Mouse (Mus musculus): Measurements from ENCODE around the gene Tmx2. TPM values are rescaled to one million over a fixed set of nuclear protein-coding genes. Genes with fewer than 3 reads are reported as not detected.

Gene Tmx2
- polyA plus RNA-seq, 1 experiment, result 90.0 TPM

DNA sequence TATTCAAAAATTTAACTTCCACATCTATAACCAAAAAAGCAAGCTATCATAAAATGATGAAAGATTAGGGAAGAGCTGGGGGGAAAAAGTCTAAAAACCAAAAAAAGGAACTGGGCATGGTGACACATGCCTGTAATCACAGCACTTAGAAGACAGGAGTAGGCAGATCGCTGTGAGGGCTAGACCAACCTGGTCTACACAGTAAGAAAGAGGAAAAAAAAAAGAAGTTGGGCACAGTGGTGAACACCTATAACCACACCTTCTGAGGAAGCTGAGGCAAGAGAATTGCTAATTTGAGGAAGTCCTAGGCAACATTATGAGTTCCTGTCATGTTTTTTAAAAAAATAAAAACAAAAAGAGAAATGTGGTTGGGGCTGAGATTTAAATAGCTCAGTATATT is 23.1 kb downstream of the Tmx2 start:
- Histone ChIP-seq H3K4me3 (ENCODE audit: insufficient read depth, poor library complexity, severe bottlenecking) (no peak overlapping the region), H3ac (ENCODE audit: control insufficient read depth, insufficient read length, low read depth) (no peak overlapping the region), H3K36me3 (ENCODE audit: control insufficient read depth, insufficient read depth) (no peaks in the 10 kb centered on the region), H3K79me3 (ENCODE audit: low read depth) (no peaks in the 10 kb centered on the region), H3K79me2 (ENCODE audit: control insufficient read depth, insufficient read depth) (peaks cover 4% of the 10 kb centered on the region), H3K27me3 (ENCODE audit: control insufficient read depth, insufficient read depth, insufficient read length) (no peaks in the 10 kb centered on the region)
- TF ChIP-seq CTCF (IDR thresholded peaks at IDR 0.05; ENCODE audit: control insufficient read depth, insufficient read depth, insufficient read length) (no peak), MYOG (IDR thresholded peaks at IDR 0.05; ENCODE audit: control insufficient read depth, extremely low read depth, insufficient read length) (no peak), MAX (IDR thresholded peaks at IDR 0.05) (no peak), USF1 (IDR thresholded peaks at IDR 0.05; ENCODE audit: low read depth) (no peak), FOSL1 (IDR thresholded peaks at IDR 0.05; ENCODE audit: insufficient read depth, low read length, poor library complexity, severe bottlenecking) (no peak), CEBPB (IDR thresholded peaks at IDR 0.05; ENCODE audit: low read depth) (no peak), MYOD1 (IDR thresholded peaks at IDR 0.05; ENCODE audit: control insufficient read depth, insufficient read length, low read depth) (no peak)

DNA sequence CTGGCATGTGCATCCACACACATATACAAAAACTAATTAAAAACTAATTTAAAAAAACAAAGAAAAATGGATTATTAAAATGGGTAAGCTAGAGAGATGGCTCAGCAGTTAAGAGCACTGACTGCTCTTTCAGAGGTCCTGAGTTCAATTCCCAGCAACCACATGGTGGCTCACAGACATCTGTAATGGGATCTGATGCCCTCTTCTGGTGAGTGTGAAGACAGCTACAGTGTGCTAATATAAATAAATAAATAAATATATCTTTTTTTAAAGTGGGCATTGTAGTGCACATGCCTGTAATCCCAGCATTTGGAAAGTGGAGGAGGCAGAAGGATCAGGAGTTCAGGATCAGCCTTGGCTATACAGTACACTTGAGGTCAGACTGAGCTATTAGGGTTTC is 25.6 kb downstream of the Tmx2 start:
- Histone ChIP-seq H3K79me3 (ENCODE audit: low read depth) (peaks cover 20% of the 10 kb centered on the region), H3ac (ENCODE audit: control insufficient read depth, insufficient read length, low read depth) (no peak overlapping the region), H3K36me3 (ENCODE audit: control insufficient read depth, insufficient read depth) (no peaks in the 10 kb centered on the region), H3K4me3 (ENCODE audit: insufficient read depth, poor library complexity, severe bottlenecking) (no peak overlapping the region), H3K27me3 (ENCODE audit: control insufficient read depth, insufficient read depth, insufficient read length) (no peaks in the 10 kb centered on the region), H3K79me2 (ENCODE audit: control insufficient read depth, insufficient read depth) (peaks cover 26% of the 10 kb centered on the region)
- TF ChIP-seq CEBPB (IDR thresholded peaks at IDR 0.05; ENCODE audit: low read depth) (no peak), FOSL1 (IDR thresholded peaks at IDR 0.05; ENCODE audit: insufficient read depth, low read length, poor library complexity, severe bottlenecking) (no peak), MYOG (IDR thresholded peaks at IDR 0.05; ENCODE audit: control insufficient read depth, extremely low read depth, insufficient read length) (no peak), CTCF (IDR thresholded peaks at IDR 0.05; ENCODE audit: control insufficient read depth, insufficient read depth, insufficient read length) (no peak), USF1 (IDR thresholded peaks at IDR 0.05; ENCODE audit: low read depth) (no peak), MAX (IDR thresholded peaks at IDR 0.05) (no peak), MYOD1 (IDR thresholded peaks at IDR 0.05; ENCODE audit: control insufficient read depth, insufficient read length, low read depth) (no peak)

DNA sequence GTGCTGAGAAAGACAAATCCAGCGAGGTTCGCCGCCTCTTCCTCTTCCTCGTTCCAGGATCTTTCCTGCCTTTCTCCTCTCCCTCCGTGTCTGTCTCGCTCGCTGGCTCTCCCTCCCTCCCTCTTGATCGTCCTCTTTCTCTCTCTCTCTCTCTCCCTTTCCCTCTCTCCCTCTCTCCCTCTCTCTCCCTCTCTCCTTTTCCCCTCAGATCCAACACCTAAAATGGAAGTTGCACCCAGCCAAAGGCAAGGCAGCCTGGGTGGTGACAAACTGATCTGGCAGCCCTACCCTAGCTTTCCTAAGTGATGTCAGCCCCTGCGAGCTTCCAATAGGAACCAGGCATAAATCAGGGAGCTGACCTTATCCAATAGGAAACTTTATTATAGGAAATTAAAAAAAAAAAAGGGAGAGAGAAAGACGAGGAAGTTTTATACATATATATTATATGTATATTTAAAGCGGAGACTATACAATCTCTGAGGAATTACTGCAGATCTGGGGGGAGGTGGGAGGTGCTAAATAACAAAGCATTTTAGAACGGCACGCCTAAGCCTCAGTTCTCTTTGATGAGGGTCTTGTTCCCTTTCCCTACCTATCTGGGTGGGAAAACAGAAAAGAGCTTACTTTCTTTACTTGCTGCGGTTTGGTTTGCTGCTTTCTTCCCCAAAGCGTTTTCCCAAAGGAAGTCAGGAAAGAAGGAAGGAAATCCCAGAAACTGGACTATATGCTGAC is 28.3 kb downstream of the Tmx2 start, which contains the start of gene Ctnnd1:
Gene Ctnnd1, minus strand, starts transcription at position 302 of the 732 bp plus-strand sequence.
- Histone ChIP-seq H3K79me2 (ENCODE audit: control insufficient read depth, insufficient read depth) (peaks cover 53% of the 10 kb centered on the region), H3K4me3 (ENCODE audit: insufficient read depth, poor library complexity, severe bottlenecking) (peak within 1 kb of the TSS; percentile 84), H3K36me3 (ENCODE audit: control insufficient read depth, insufficient read depth) (peaks cover 12% of the 10 kb centered on the region), H3ac (ENCODE audit: control insufficient read depth, insufficient read length, low read depth) (peak within 1 kb of the TSS; percentile 80), H3K27me3 (ENCODE audit: control insufficient read depth, insufficient read depth, insufficient read length) (no peaks in the 10 kb centered on the region), H3K79me3 (ENCODE audit: low read depth) (peaks cover 47% of the 10 kb centered on the region)
- TF ChIP-seq MAX (IDR thresholded peaks at IDR 0.05) (no peak), USF1 (IDR thresholded peaks at IDR 0.05; ENCODE audit: low read depth) (no peak), MYOD1 (IDR thresholded peaks at IDR 0.05; ENCODE audit: control insufficient read depth, insufficient read length, low read depth) (no peak), CTCF (IDR thresholded peaks at IDR 0.05; ENCODE audit: control insufficient read depth, insufficient read depth, insufficient read length) (no peak), FOSL1 (IDR thresholded peaks at IDR 0.05; ENCODE audit: insufficient read depth, low read length, poor library complexity, severe bottlenecking) (no peak), CEBPB (IDR thresholded peaks at IDR 0.05; ENCODE audit: low read depth) (no peak), MYOG (IDR thresholded peaks at IDR 0.05; ENCODE audit: control insufficient read depth, extremely low read depth, insufficient read length) (no peak)

DNA sequence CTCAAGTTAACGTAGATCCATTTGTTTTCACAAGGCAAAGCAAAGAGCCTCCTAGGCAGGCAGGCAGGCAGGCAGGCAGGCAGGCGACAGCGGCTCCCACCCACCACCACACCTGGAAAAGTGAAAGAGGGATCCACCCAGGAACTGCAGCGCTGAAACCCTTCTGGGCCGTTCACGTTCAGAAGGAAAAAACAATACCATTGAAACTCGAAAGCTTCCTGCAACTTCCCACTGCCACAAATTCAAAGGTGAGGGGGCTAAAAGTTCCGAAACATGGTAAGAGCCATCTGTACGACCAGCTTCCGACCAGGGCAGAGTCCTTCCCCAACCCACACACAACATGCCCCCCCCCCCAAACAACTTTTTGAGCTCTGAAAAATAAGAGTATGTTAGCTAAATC is 29.3 kb downstream of the Tmx2 start:
- Histone ChIP-seq H3K27me3 (ENCODE audit: control insufficient read depth, insufficient read depth, insufficient read length) (no peaks in the 10 kb centered on the region), H3K36me3 (ENCODE audit: control insufficient read depth, insufficient read depth) (peaks cover 16% of the 10 kb centered on the region), H3ac (ENCODE audit: control insufficient read depth, insufficient read length, low read depth) (peak overlapping the region; percentile 73), H3K4me3 (ENCODE audit: insufficient read depth, poor library complexity, severe bottlenecking) (peak overlapping the region; percentile 84), H3K79me3 (ENCODE audit: low read depth) (peaks cover 56% of the 10 kb centered on the region), H3K79me2 (ENCODE audit: control insufficient read depth, insufficient read depth) (peaks cover 63% of the 10 kb centered on the region)
- TF ChIP-seq USF1 (IDR thresholded peaks at IDR 0.05; ENCODE audit: low read depth), result no peak
- TF ChIP-seq MAX (IDR thresholded peaks at IDR 0.05), result no peak
- TF ChIP-seq CEBPB (IDR thresholded peaks at IDR 0.05; ENCODE audit: low read depth), result no peak
- TF ChIP-seq FOSL1 (IDR thresholded peaks at IDR 0.05; ENCODE audit: insufficient read depth, low read length, poor library complexity, severe bottlenecking), result no peak
- no peak for TF ChIP-seq MYOG (IDR thresholded peaks at IDR 0.05; ENCODE audit: control insufficient read depth, extremely low read depth, insufficient read length)
- no peak for TF ChIP-seq MYOD1 (IDR thresholded peaks at IDR 0.05; ENCODE audit: control insufficient read depth, insufficient read length, low read depth)
- no peak for TF ChIP-seq CTCF (IDR thresholded peaks at IDR 0.05; ENCODE audit: control insufficient read depth, insufficient read depth, insufficient read length)

DNA sequence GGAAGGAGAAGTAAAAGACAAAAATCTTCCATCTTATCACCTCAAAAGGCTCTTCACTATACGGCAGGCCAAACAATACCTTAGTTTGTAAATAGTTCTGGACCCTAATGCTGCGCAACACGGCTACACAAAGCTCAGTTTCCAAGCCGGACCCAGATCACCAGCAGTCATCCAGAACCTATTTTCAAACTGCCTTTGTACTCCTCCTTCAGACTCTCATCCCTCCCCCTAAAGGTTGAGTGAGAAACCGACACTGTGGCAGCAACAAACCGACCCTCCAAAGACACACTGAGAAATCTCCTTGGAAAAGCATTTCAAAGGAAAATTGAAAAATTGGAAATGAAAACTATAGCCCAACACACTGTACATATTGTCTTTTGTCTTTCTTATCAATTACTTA is 30.6 kb downstream of the Tmx2 start:
- H3K4me3 ChIP-seq (ENCODE audit: insufficient read depth, poor library complexity, severe bottlenecking), result peak overlapping the region; percentile 84
- no peaks in the 10 kb centered on the region for H3K27me3 ChIP-seq (ENCODE audit: control insufficient read depth, insufficient read depth, insufficient read length)
- H3K79me2 ChIP-seq (ENCODE audit: control insufficient read depth, insufficient read depth), result peaks cover 76% of the 10 kb centered on the region
- H3K79me3 ChIP-seq (ENCODE audit: low read depth), result peaks cover 69% of the 10 kb centered on the region
- peak overlapping the region; percentile 3 for H3ac ChIP-seq (ENCODE audit: control insufficient read depth, insufficient read length, low read depth)
- peaks cover 18% of the 10 kb centered on the region for H3K36me3 ChIP-seq (ENCODE audit: control insufficient read depth, insufficient read depth)
- no peak for TF ChIP-seq MYOD1 (IDR thresholded peaks at IDR 0.05; ENCODE audit: control insufficient read depth, insufficient read length, low read depth)
- TF ChIP-seq MAX (IDR thresholded peaks at IDR 0.05), result peak; percentile 30

Measured in C2C12 (cell line).